Mouse (Mus musculus) CH12.LX (cell line): ENCODE results near the gene Tex264. TPM values are rescaled to one million over a fixed set of nuclear protein-coding genes. Genes with fewer than 3 reads are reported as not detected.

Source experiments
- DNase-seq: peaks from one replicate; pipeline ENCODE4 v3.0.0-alpha.2; 2013; ENCODE audit errors: extremely low read depth
- H3K27ac ChIP-seq: 2 replicates; pipeline ENCODE4 v1.5.1; 2012; ENCODE audit warnings: low read depth, mild to moderate bottlenecking, control low read depth, moderate library complexity; ENCODE audit not compliant: insufficient read depth
- H3K27me3 ChIP-seq: replicated peaks from 2 replicates; pipeline ENCODE3; 2012; ENCODE audit warnings: inconsistent platforms
- H3K36me3 ChIP-seq, 2 experiments: replicated peaks in 1 of 2; 2 replicates each; pipeline versions ENCODE3 to v1.6.1; 2012; ENCODE audit warnings: inconsistent platforms in 1 of 2, low read length in 1 of 2, mild to moderate bottlenecking in 1 of 2, mixed read lengths in 1 of 2, moderate library complexity in 1 of 2; ENCODE audit not compliant: control insufficient read depth in 1 of 2, insufficient read depth in 1 of 2
- H3K4me1 ChIP-seq, 2 experiments: 2 replicates each; pipeline ENCODE4 v1.6.1; 2012; ENCODE audit warnings: inconsistent platforms in 1 of 2, moderate library complexity in 1 of 2; ENCODE audit not compliant: insufficient read depth in 2 of 2, control insufficient read depth in 1 of 2
- H3K4me2 ChIP-seq: 2 replicates; pipeline ENCODE4 v1.6.1; 2012; ENCODE audit warnings: low read depth, mild to moderate bottlenecking, control low read depth; ENCODE audit not compliant: poor library complexity, insufficient read depth, severe bottlenecking
- H3K4me3 ChIP-seq, 3 experiments: fragments of 150-350 bp in 1 of 3; sonication (generic) in 1 of 3; replicated peaks in 1 of 3; 2 replicates each; pipeline versions ENCODE3 to v1.5.1; 2011 to 2012; ENCODE audit warnings: low read depth in 2 of 3, low read length in 2 of 3, mild to moderate bottlenecking in 2 of 3, moderate library complexity in 2 of 3, control low read depth in 1 of 3, improper control_type of control experiment in 1 of 3, inconsistent platforms in 1 of 3, mixed read lengths in 1 of 3; ENCODE audit not compliant: poor library complexity in 1 of 3
- H3K79me2 ChIP-seq: replicated peaks from 2 replicates; pipeline ENCODE4 v1.6.1; 2012; ENCODE audit warnings: mild to moderate bottlenecking, moderate library complexity; ENCODE audit not compliant: control insufficient read depth, poor library complexity, insufficient read depth, severe bottlenecking; ENCODE audit errors: extremely low read depth
- H3K9ac ChIP-seq: 2 replicates; pipeline ENCODE4 v1.6.1; 2012; ENCODE audit warnings: low read depth, mild to moderate bottlenecking, control low read depth, moderate library complexity; ENCODE audit not compliant: insufficient read depth
- H3K9me3 ChIP-seq: replicated peaks from 2 replicates; pipeline ENCODE3; 2012; ENCODE audit warnings: low read length, inconsistent platforms, mixed read lengths
- CHD2 ChIP-seq: IDR thresholded peaks from 2 replicates; pipeline ENCODE4 v1.6.1; 2011; ENCODE audit warnings: low read length, improper control_type of control experiment
- CTCF ChIP-seq, 2 experiments: IDR thresholded peaks in 1 of 2; conservative IDR thresholded peaks in 1 of 2; 2 replicates each; pipeline ENCODE4 v1.5.1; 2011 to 2012; ENCODE audit warnings: low read depth in 2 of 2, low read length in 2 of 2, improper control_type of control experiment in 1 of 2, inconsistent platforms in 1 of 2, mild to moderate bottlenecking in 1 of 2, moderate library complexity in 1 of 2
- ETS1 ChIP-seq: conservative IDR thresholded peaks from 2 replicates; pipeline ENCODE4 v1.6.1; 2012; ENCODE audit warnings: low read depth, mild to moderate bottlenecking, inconsistent platforms, low read length, improper control_type of control experiment, moderate library complexity
- GABPA ChIP-seq: IDR thresholded peaks from 2 replicates; pipeline ENCODE4 v1.6.1; 2012; ENCODE audit warnings: low read depth, low read length, improper control_type of control experiment, inconsistent platforms; ENCODE audit not compliant: insufficient replicate concordance
- POLR2A ChIP-seq: IDR thresholded peaks from 2 replicates; pipeline ENCODE4 v1.6.1; 2011; ENCODE audit warnings: low read depth, mild to moderate bottlenecking, improper control_type of control experiment, low read length
- RAD21 ChIP-seq: IDR thresholded peaks from 2 replicates; pipeline ENCODE4 v1.6.1; 2011; ENCODE audit warnings: low read depth, mild to moderate bottlenecking, low read length, improper control_type of control experiment, moderate library complexity
- RCOR1 ChIP-seq: conservative IDR thresholded peaks from 2 replicates; pipeline ENCODE4 v1.6.1; 2012; ENCODE audit warnings: low read depth, mild to moderate bottlenecking, inconsistent platforms, low read length, improper control_type of control experiment
- TBP ChIP-seq: conservative IDR thresholded peaks from 2 replicates; pipeline ENCODE4 v1.6.1; 2011; ENCODE audit warnings: low read depth, low read length, improper control_type of control experiment
- ZC3H11A ChIP-seq: IDR thresholded peaks from 2 replicates; pipeline ENCODE4 v1.6.1; 2012; ENCODE audit warnings: low read depth, mild to moderate bottlenecking, inconsistent platforms, low read length, improper control_type of control experiment
- dilution Hi-C: fragments of 300-500 bp; cut with MboI; formaldehyde crosslinking; loops from 2 replicates; pipeline ENCODE4 v1.14.3; 2020; ENCODE audit warnings: low sequenced_read_pairs; ENCODE audit not compliant: extremely low pct_unique_long_range_greater_than_20kb, extremely low pct_ligation_motif_present
- in situ Hi-C: fragments of 300-500 bp; cut with MboI; formaldehyde crosslinking; loops from 3 replicates; pipeline ENCODE4 v1.14.3; 2019; ENCODE audit warnings: low sequenced_read_pairs, low pct_ligation_motif_present, low pct_unique_long_range_greater_than_20kb, mixed read lengths
- polyA plus RNA-seq: library from polyadenylated mRNA; unstranded; fragments of >175 nt; gene quantifications from 2 replicates; pipeline ENCODE4 v1.2.1, GENCODE M21; 2012; ENCODE audit warnings: low read depth; ENCODE audit not compliant: insufficient read length
- total RNA-seq, 2 experiments: library from RNA; depleted of rRNA; stranded (reverse); fragments of 300-350 nt in 1 of 2; fragments of >200 nt in 1 of 2; gene quantifications; 2 replicates each; pipeline ENCODE4 v1.2.3; 2012 to 2014

The Tex264 gene
- total and polyA plus RNA-seq, 3 experiments: 34.3 to 54.8 (median 45.3) TPM

DNA sequence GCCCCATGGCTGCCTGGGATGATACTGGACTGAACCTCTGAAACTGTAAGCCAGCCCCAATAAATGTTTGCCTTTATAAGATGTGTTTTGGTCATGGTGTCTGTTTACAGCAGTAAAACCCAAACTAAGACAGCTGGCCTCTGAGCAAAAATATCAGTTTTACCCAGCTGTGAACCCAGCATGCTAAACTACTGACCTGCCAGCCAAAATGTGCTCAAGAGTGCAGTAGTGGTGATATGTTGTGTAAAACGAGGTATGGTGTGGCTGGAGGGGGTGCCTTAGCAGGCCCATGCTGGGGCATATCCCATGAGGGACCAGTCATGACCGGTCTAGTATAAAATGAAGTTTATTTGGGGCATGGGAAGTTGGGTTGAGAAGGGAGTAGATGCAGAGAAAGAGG, 71.8 kb downstream of the Tex264 start:
- in situ Hi-C loops: no loop called here
- Histone ChIP-seq H3K36me3 (no peaks in the 10 kb centered on the region), H3K27ac (no peak overlapping the region), H3K4me2 (no peak overlapping the region), H3K79me2 (no peaks in the 10 kb centered on the region), H3K9ac (no peak overlapping the region), H3K27me3 (peaks cover 88% of the 10 kb centered on the region), H3K9me3 (no peaks in the 10 kb centered on the region), H3K4me1 (no peaks in the 10 kb centered on the region), H3K4me3 (no peak overlapping the region)
- no peak for DNase-seq
- dilution Hi-C loops: no loop called here
- no peak for TF ChIP-seq CTCF (conservative IDR thresholded peaks at IDR 0.05 in 1 of 2, IDR thresholded peaks at IDR 0.05 in 1 of 2; ENCODE audit: low read depth in 2 of 2, low read length in 2 of 2)
- TF ChIP-seq ETS1: no peak
- no peak for TF ChIP-seq ZC3H11A
- TF ChIP-seq POLR2A: no peak
- TF ChIP-seq CHD2: no peak

DNA sequence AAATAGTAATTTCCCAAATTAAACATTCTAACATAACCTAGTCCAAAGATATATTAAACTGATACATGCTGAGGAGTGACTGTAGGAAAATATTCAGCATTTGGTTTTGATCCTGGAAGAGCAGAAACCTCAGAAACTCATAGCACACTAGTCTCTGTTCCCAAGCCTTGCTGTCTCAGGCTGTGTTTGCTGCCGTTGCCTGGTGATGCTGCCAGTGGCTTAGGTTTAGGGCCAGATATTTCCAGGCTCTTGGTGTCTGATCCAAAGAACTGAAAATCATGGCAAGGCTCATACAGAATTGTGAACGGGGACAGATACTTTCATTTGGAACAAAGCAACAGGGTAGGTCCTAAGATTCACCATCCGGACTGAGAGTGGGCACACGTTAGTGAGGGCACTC, 75.0 kb downstream of the Tex264 start:
- no peak for TF ChIP-seq RCOR1
- TF ChIP-seq TBP: no peak
- no peak for TF ChIP-seq RAD21
- no peak for TF ChIP-seq GABPA
- Histone ChIP-seq H3K79me2 (no peaks in the 10 kb centered on the region), H3K36me3 (no peaks in the 10 kb centered on the region), H3K9ac (no peak overlapping the region), H3K4me1 (no peaks in the 10 kb centered on the region), H3K9me3 (no peaks in the 10 kb centered on the region), H3K4me3 (no peak overlapping the region), H3K4me2 (no peak overlapping the region), H3K27me3 (peaks cover 82% of the 10 kb centered on the region), H3K27ac (no peak overlapping the region)
- DNase-seq: no peak
- in situ Hi-C loops: no loop called here
- dilution Hi-C loops: no loop called here

Other genes with a start within 250 kb of the Tex264 start
- 76.9 and 77.6 TPM in 2 replicates for gene Acy1, start 247.6 kb downstream of the Tex264 start, total RNA-seq (2012; rRNA removed)
- 51.9 and 55.6 TPM in 2 replicates for gene Acy1, start 247.6 kb downstream of the Tex264 start, total RNA-seq (2014; rRNA removed)
- 103 and 106 TPM in 2 replicates for gene Acy1, start 247.6 kb downstream of the Tex264 start, polyA plus RNA-seq
- 3.9 and 5.3 TPM in 2 replicates for gene Abhd14b, start 238.5 kb downstream of the Tex264 start, total RNA-seq (2012; rRNA removed)
- 2.9 and 3.6 TPM in 2 replicates for gene Abhd14b, start 238.5 kb downstream of the Tex264 start, total RNA-seq (2014; rRNA removed)
- gene Abhd14b, start 238.5 kb downstream of the Tex264 start, polyA plus RNA-seq: 4.4 and 5.4 TPM in 2 replicates
- gene Abhd14a, start 238.2 kb downstream of the Tex264 start, total RNA-seq (2012; rRNA removed): 20.4 and 20.6 TPM in 2 replicates
- gene Abhd14a, start 238.2 kb downstream of the Tex264 start, total RNA-seq (2014; rRNA removed): 15.6 and 18.2 TPM in 2 replicates
- 23.3 and 26.6 TPM in 2 replicates for gene Abhd14a, start 238.2 kb downstream of the Tex264 start, polyA plus RNA-seq
- 41.3 and 44.1 TPM in 2 replicates for gene Pcbp4, start 232.6 kb downstream of the Tex264 start, total RNA-seq (2012; rRNA removed)
- 34.5 and 44.0 TPM in 2 replicates for gene Pcbp4, start 232.6 kb downstream of the Tex264 start, total RNA-seq (2014; rRNA removed)
- gene Pcbp4, start 232.6 kb downstream of the Tex264 start, polyA plus RNA-seq: 51.9 and 54.2 TPM in 2 replicates
- gene Gpr62, start 220.0 kb downstream of the Tex264 start, total RNA-seq (2012; rRNA removed): 0.04 TPM in 1 of 2 replicates, not detected in the other
- gene Gpr62, start 220.0 kb downstream of the Tex264 start, total RNA-seq (2014; rRNA removed): not detected in 2 replicates
- 0.11 and 0.20 TPM in 2 replicates for gene Gpr62, start 220.0 kb downstream of the Tex264 start, polyA plus RNA-seq
- gene Rrp9, start 210.0 kb downstream of the Tex264 start, total RNA-seq (2012; rRNA removed): 120 and 167 TPM in 2 replicates
- 130 and 137 TPM in 2 replicates for gene Rrp9, start 210.0 kb downstream of the Tex264 start, total RNA-seq (2014; rRNA removed)
- 326 and 339 TPM in 2 replicates for gene Rrp9, start 210.0 kb downstream of the Tex264 start, polyA plus RNA-seq
- gene Parp3, start 209.0 kb downstream of the Tex264 start, total RNA-seq (2012; rRNA removed): 12.3 and 12.9 TPM in 2 replicates
- 10.3 and 11.1 TPM in 2 replicates for gene Parp3, start 209.0 kb downstream of the Tex264 start, total RNA-seq (2014; rRNA removed)
- gene Parp3, start 209.0 kb downstream of the Tex264 start, polyA plus RNA-seq: 24.6 and 36.6 TPM in 2 replicates
- not detected in 2 replicates for gene Iqcf1, start 186.0 kb downstream of the Tex264 start, total RNA-seq (2012; rRNA removed)
- gene Iqcf1, start 186.0 kb downstream of the Tex264 start, total RNA-seq (2014; rRNA removed): not detected in 2 replicates
- gene Iqcf1, start 186.0 kb downstream of the Tex264 start, polyA plus RNA-seq: not detected in 2 replicates
- gene Iqcf5, start 171.4 kb downstream of the Tex264 start, total RNA-seq (2012; rRNA removed): 0.72 TPM in 1 of 2 replicates, not detected in the other
- gene Iqcf5, start 171.4 kb downstream of the Tex264 start, total RNA-seq (2014; rRNA removed): 0.77 TPM in 1 of 2 replicates, not detected in the other
- 1.8 and 2.9 TPM in 2 replicates for gene Iqcf5, start 171.4 kb downstream of the Tex264 start, polyA plus RNA-seq
- gene Iqcf3, start 124.3 kb downstream of the Tex264 start, total RNA-seq (2012; rRNA removed): not detected in 2 replicates
- not detected in 2 replicates for gene Iqcf3, start 124.3 kb downstream of the Tex264 start, total RNA-seq (2014; rRNA removed)
- not detected in 2 replicates for gene Iqcf3, start 124.3 kb downstream of the Tex264 start, polyA plus RNA-seq
- gene Iqcf4, start 114.9 kb downstream of the Tex264 start, total RNA-seq (2012; rRNA removed): not detected in 2 replicates
- gene Iqcf4, start 114.9 kb downstream of the Tex264 start, total RNA-seq (2014; rRNA removed): not detected in 2 replicates
- not detected in 2 replicates for gene Iqcf4, start 114.9 kb downstream of the Tex264 start, polyA plus RNA-seq
- gene Iqcf6, start 59.3 kb downstream of the Tex264 start, total RNA-seq (2012; rRNA removed): not detected in 2 replicates
- gene Iqcf6, start 59.3 kb downstream of the Tex264 start, total RNA-seq (2014; rRNA removed): not detected in 2 replicates
- gene Iqcf6, start 59.3 kb downstream of the Tex264 start, polyA plus RNA-seq: not detected in 2 replicates
- not detected in 2 replicates for gene Grm2, start 29.8 kb downstream of the Tex264 start, total RNA-seq (2012; rRNA removed)
- gene Grm2, start 29.8 kb downstream of the Tex264 start, total RNA-seq (2014; rRNA removed): not detected in 2 replicates
- gene Grm2, start 29.8 kb downstream of the Tex264 start, polyA plus RNA-seq: not detected in 2 replicates
- gene Rad54l2, start 103.3 kb upstream of the Tex264 start, total RNA-seq (2012; rRNA removed): 11.5 and 11.6 TPM in 2 replicates
- 7.1 and 7.2 TPM in 2 replicates for gene Rad54l2, start 103.3 kb upstream of the Tex264 start, total RNA-seq (2014; rRNA removed)
- 13.3 and 16.5 TPM in 2 replicates for gene Rad54l2, start 103.3 kb upstream of the Tex264 start, polyA plus RNA-seq
- gene Dcaf1, start 135.9 kb upstream of the Tex264 start, total RNA-seq (2012; rRNA removed): 43.9 and 48.5 TPM in 2 replicates
- gene Dcaf1, start 135.9 kb upstream of the Tex264 start, total RNA-seq (2014; rRNA removed): 40.9 and 44.9 TPM in 2 replicates
- gene Dcaf1, start 135.9 kb upstream of the Tex264 start, polyA plus RNA-seq: 36.1 and 42.9 TPM in 2 replicates
- gene Rbm15b, start 201.5 kb upstream of the Tex264 start, total RNA-seq (2012; rRNA removed): 17.4 and 26.4 TPM in 2 replicates
- gene Rbm15b, start 201.5 kb upstream of the Tex264 start, total RNA-seq (2014; rRNA removed): 10.9 and 11.4 TPM in 2 replicates
- gene Rbm15b, start 201.5 kb upstream of the Tex264 start, polyA plus RNA-seq: 15.6 and 19.5 TPM in 2 replicates
- 181 and 385 TPM in 2 replicates for gene Manf, start 206.1 kb upstream of the Tex264 start, total RNA-seq (2012; rRNA removed)
- 292 and 325 TPM in 2 replicates for gene Manf, start 206.1 kb upstream of the Tex264 start, total RNA-seq (2014; rRNA removed)
- gene Manf, start 206.1 kb upstream of the Tex264 start, polyA plus RNA-seq: 330 and 358 TPM in 2 replicates